Mouse (Mus musculus) adrenal gland, postnatal 4 days (tissue): Measurements from ENCODE around the gene Clint1. TPM values are rescaled to one million over a fixed set of nuclear protein-coding genes. Genes with fewer than 3 reads are reported as not detected.

Experiments used
- DNase-seq, 2 experiments: peaks; one replicate each; pipeline ENCODE4 v3.0.0; 2021 to 2022; ENCODE audit warnings: low spot score in 2 of 2, mixed read lengths in 2 of 2
- long read RNA-seq, 2 experiments: library from polyadenylated mRNA; stranded (forward); transcript quantifications; one replicate each; pipeline ENCODE4 v2.0.0; 2021
- total RNA-seq, 2 experiments: library from RNA; stranded (reverse); gene quantifications; 2 replicates each; pipeline ENCODE4 v1.2.3; 2021

Gene Clint1
- total RNA-seq, result 10 to 100 TPM; 87.3 to 98.2 TPM
- long read RNA-seq, experiment 1, transcript Clint1-202 (12 exons, 3,365 nt), result minor isoform, 6 of 103 reads
- long read RNA-seq, experiment 1, transcript Clint1-201 (12 exons, 3,311 nt), result major isoform, 73 of 103 reads
- long read RNA-seq, experiment 1, partial matches to known transcripts, result 7 of 103 reads
- long read RNA-seq, experiment 1, other reads (novel, unspliced or antisense), result 17 of 103 reads
- long read RNA-seq, experiment 2, transcript Clint1-202 (12 exons, 3,365 nt), result minor isoform, 29 of 269 reads
- long read RNA-seq, experiment 2, transcript Clint1-201 (12 exons, 3,311 nt), result major isoform, 180 of 269 reads
- long read RNA-seq, experiment 2, partial matches to known transcripts, result 19 of 269 reads
- long read RNA-seq, experiment 2, other reads (novel, unspliced or antisense), result 41 of 269 reads

GRCm38 (mm10) chr11:45851516-45852123 lies at the start of gene Clint1:
TSS of gene Clint1 (plus strand) at chr11:45852051.
- peak; percentile 61 to 71 for DNase-seq

- DNase-seq, result no peak
These were observed 47.8 kb upstream of the Clint1 start for GRCm38 (mm10) chr11:45804068-45804467.

GRCm38 (mm10) chr11:45805312-45805772 lies 46.5 kb upstream of the Clint1 start:
- no peak for DNase-seq

GRCm38 (mm10) chr11:45805810-45806209 lies 46.0 kb upstream of the Clint1 start:
- DNase-seq, result no peak

GRCm38 (mm10) chr11:45806264-45806663 lies 45.6 kb upstream of the Clint1 start:
- DNase-seq, result no peak

- DNase-seq, result no peak
These were observed 45.0 kb upstream of the Clint1 start for GRCm38 (mm10) chr11:45806809-45807208.

- no peak for DNase-seq
These were observed 44.0 kb upstream of the Clint1 start for GRCm38 (mm10) chr11:45807820-45808219.

GRCm38 (mm10) chr11:45809424-45809823 lies 42.4 kb upstream of the Clint1 start:
- DNase-seq, result no peak

GRCm38 (mm10) chr11:45810056-45810455 lies 41.8 kb upstream of the Clint1 start:
- DNase-seq, result no peak

GRCm38 (mm10) chr11:45810805-45811204 lies 41.0 kb upstream of the Clint1 start:
- no peak for DNase-seq

GRCm38 (mm10) chr11:45815603-45816002 lies 36.2 kb upstream of the Clint1 start:
- no peak for DNase-seq

- no peak for DNase-seq
These were observed 35.1 kb upstream of the Clint1 start for GRCm38 (mm10) chr11:45816712-45817111.

GRCm38 (mm10) chr11:45817996-45818395 lies 33.9 kb upstream of the Clint1 start:
- no peak for DNase-seq

- DNase-seq, result no peak
These were observed 30.9 kb upstream of the Clint1 start for GRCm38 (mm10) chr11:45820930-45821329.

- no peak for DNase-seq
These were observed 21.7 kb upstream of the Clint1 start for GRCm38 (mm10) chr11:45830112-45830511.

GRCm38 (mm10) chr11:45830743-45831310 lies 21.0 kb upstream of the Clint1 start:
- no peak for DNase-seq

- no peak for DNase-seq
These were observed 20.2 kb upstream of the Clint1 start for GRCm38 (mm10) chr11:45831476-45832143.

- no peak for DNase-seq
These were observed 16.1 kb upstream of the Clint1 start for GRCm38 (mm10) chr11:45835625-45836255.

- no peak for DNase-seq
These were observed 14.5 kb upstream of the Clint1 start for GRCm38 (mm10) chr11:45837257-45837817.

- no peak for DNase-seq
These were observed 13.4 kb upstream of the Clint1 start for GRCm38 (mm10) chr11:45838450-45838849.

GRCm38 (mm10) chr11:45840332-45840731 lies 11.5 kb upstream of the Clint1 start:
- no peak for DNase-seq
